Mouse (Mus musculus): ENCODE measurements around the gene Hs3st1. TPM values are rescaled to one million over a fixed set of nuclear protein-coding genes. Genes with fewer than 3 reads are reported as not detected.
"Not testable (repeated sequence)": the region's sequence is repeated elsewhere in the genome, so short reads cannot be mapped to it uniquely, and the experiment has no call there.

Hs3st1 gene
- 14.1 and 17.2 TPM in 2 replicates for polyA plus RNA-seq (2012; rRNA removed)

GRCm38 (mm10) chr5:39755375-39755774, at the start of gene Hs3st1:
Gene Hs3st1, minus strand, starts transcription at chr5:39755475.
- WGBS: 96% methylated on average over 15 of the region's 15 CpGs
- H3K36me3 ChIP-seq (ENCODE audit: control insufficient read depth, insufficient read depth, low read length): not testable (repeated sequence)

DNA sequence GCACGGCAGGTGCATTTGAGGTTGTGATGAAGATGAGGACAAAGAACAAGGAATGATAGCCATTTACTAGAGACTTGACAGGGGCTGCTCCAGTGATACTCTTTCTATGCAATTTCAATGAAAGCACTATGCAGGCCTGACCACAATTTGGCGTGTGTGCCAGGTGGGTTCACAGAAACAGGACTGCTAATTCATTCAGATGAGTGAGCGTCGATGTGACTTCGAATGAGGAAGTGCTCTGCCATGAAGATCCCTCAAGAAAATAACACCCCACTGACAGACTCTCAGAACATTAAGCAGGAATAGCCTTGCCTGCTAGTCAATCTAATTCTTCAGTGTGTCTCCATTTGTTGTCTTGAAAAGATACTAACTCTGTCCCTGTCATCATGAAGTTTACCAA, 49.4 kb upstream of the Hs3st1 start:
- TF ChIP-seq POLR2A (IDR thresholded peaks at IDR 0.05; ENCODE audit: low read depth, low read length) (no peak), CTCF (IDR thresholded peaks at IDR 0.05; ENCODE audit: extremely low read depth, insufficient read length, insufficient replicate concordance, low read depth, low read length) (no peak)
- Histone ChIP-seq H3K27ac (ENCODE audit: insufficient read depth, low read depth, low read length) (no peak overlapping the region), H3K4me3 (ENCODE audit: low read depth, low read length) (no peak overlapping the region), H3K27me3 (ENCODE audit: control insufficient read depth, insufficient read depth, low read length) (no peaks in the 10 kb centered on the region), H3K36me3 (ENCODE audit: control insufficient read depth, insufficient read depth, low read length) (no peaks in the 10 kb centered on the region), H3K4me1 (ENCODE audit: control insufficient read depth, insufficient read depth, insufficient read length, low read length) (no peaks in the 10 kb centered on the region)
- WGBS: 81% methylated on average over 5 of the region's 5 CpGs

More at GRCm38 (mm10) chr5:39755375-39755774, at the start of gene Hs3st1:
- H3K4me3 ChIP-seq (ENCODE audit: low read depth, low read length); H3K27me3 ChIP-seq (ENCODE audit: control insufficient read depth, insufficient read depth, low read length); H3K4me1 ChIP-seq (ENCODE audit: control insufficient read depth, insufficient read depth, insufficient read length, low read length); H3K27ac ChIP-seq (ENCODE audit: insufficient read depth, low read depth, low read length): not testable (repeated sequence)

DNA sequence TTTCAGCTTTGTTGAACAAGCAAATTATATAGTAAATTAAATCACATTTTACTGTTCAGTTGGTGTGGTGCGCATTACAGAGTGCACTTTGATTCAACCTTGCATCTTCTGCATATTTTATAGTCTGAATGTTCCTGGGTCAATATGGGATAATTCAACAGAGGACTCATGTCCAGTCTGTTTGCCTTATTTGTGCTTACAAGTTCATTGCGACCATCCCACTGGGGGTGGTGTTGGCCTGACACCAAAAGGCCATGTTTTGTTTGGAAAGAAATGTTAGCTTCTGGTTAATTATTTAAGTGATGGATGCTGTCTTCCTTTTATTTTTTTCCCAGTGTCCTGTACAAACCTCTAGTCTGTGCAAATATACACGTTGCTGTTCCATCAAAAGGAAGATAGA, 48.7 kb upstream of the Hs3st1 start:
- H3K4me1 ChIP-seq (ENCODE audit: control insufficient read depth, insufficient read depth, insufficient read length, low read length): no peaks in the 10 kb centered on the region
- H3K4me3 ChIP-seq (ENCODE audit: low read depth, low read length): no peak overlapping the region
- H3K27me3 ChIP-seq (ENCODE audit: control insufficient read depth, insufficient read depth, low read length): no peaks in the 10 kb centered on the region
- WGBS: 63% methylated on average over 3 of the region's 3 CpGs
- no peaks in the 10 kb centered on the region for H3K36me3 ChIP-seq (ENCODE audit: control insufficient read depth, insufficient read depth, low read length)
- no peak overlapping the region for H3K27ac ChIP-seq (ENCODE audit: insufficient read depth, low read depth, low read length)
- TF ChIP-seq POLR2A (IDR thresholded peaks at IDR 0.05; ENCODE audit: low read depth, low read length) (no peak), CTCF (IDR thresholded peaks at IDR 0.05; ENCODE audit: extremely low read depth, insufficient read length, insufficient replicate concordance, low read depth, low read length) (no peak)

DNA sequence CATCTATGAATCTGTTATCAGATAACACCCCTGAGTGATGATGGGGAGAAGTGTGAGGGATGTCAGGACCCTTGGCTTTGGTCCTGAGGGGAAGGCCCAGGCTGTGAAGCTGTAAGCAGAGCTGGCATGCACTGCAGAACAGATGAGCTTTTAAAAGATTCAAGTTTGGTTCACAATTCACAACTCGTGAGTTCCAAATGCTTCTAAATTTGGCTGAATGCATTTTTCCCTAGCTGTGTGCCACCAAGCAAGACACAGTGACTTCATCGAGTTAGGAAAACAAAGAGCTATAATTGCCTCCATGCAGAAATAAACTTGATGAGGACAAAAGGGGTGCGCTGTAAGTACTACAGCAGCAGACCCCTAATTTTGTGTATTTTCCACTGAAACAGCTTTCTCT, 48.2 kb upstream of the Hs3st1 start:
- Histone ChIP-seq H3K4me1 (ENCODE audit: control insufficient read depth, insufficient read depth, insufficient read length, low read length) (no peaks in the 10 kb centered on the region), H3K27me3 (ENCODE audit: control insufficient read depth, insufficient read depth, low read length) (no peaks in the 10 kb centered on the region), H3K27ac (ENCODE audit: insufficient read depth, low read depth, low read length) (no peak overlapping the region), H3K36me3 (ENCODE audit: control insufficient read depth, insufficient read depth, low read length) (no peaks in the 10 kb centered on the region), H3K4me3 (ENCODE audit: low read depth, low read length) (no peak overlapping the region)
- no peak for TF ChIP-seq CTCF (IDR thresholded peaks at IDR 0.05; ENCODE audit: extremely low read depth, insufficient read length, insufficient replicate concordance, low read depth, low read length)
- WGBS: 81% methylated on average over 3 of the region's 3 CpGs

DNA sequence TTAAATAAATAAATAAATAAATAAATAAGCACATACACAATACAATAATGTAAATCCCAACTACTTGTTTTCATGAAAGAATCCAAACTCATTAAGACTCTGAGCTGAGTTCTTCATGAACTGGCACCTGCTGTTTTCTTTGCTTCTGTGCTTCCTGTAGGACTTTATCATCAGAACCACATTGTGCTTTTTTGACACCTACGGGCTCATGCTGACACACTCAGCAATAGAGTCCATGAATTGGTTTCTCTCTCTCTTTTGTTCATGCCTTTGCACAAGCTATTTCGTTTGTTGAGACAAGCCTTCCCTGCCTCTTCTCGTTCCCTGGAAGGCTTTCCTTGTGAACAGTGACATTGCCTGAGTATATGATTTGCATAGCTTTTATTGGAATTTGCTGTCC, 46.8 kb upstream of the Hs3st1 start:
- H3K4me3 ChIP-seq (ENCODE audit: low read depth, low read length): no peak overlapping the region
- H3K27ac ChIP-seq (ENCODE audit: insufficient read depth, low read depth, low read length): no peak overlapping the region
- H3K27me3 ChIP-seq (ENCODE audit: control insufficient read depth, insufficient read depth, low read length): no peaks in the 10 kb centered on the region
- WGBS: 79% methylated on average over 3 of the region's 3 CpGs
- H3K36me3 ChIP-seq (ENCODE audit: control insufficient read depth, insufficient read depth, low read length): no peaks in the 10 kb centered on the region
- TF ChIP-seq POLR2A (IDR thresholded peaks at IDR 0.05; ENCODE audit: low read depth, low read length) (no peak), CTCF (IDR thresholded peaks at IDR 0.05; ENCODE audit: extremely low read depth, insufficient read length, insufficient replicate concordance, low read depth, low read length) (no peak)
- no peaks in the 10 kb centered on the region for H3K4me1 ChIP-seq (ENCODE audit: control insufficient read depth, insufficient read depth, insufficient read length, low read length)

- 80% methylated on average over 7 of the region's 7 CpGs for WGBS
- H3K27ac ChIP-seq (ENCODE audit: insufficient read depth, low read depth, low read length): no peak overlapping the region
- no peaks in the 10 kb centered on the region for H3K36me3 ChIP-seq (ENCODE audit: control insufficient read depth, insufficient read depth, low read length)
- H3K4me1 ChIP-seq (ENCODE audit: control insufficient read depth, insufficient read depth, insufficient read length, low read length): no peaks in the 10 kb centered on the region
- H3K4me3 ChIP-seq (ENCODE audit: low read depth, low read length): no peak overlapping the region
- TF ChIP-seq CTCF (IDR thresholded peaks at IDR 0.05; ENCODE audit: extremely low read depth, insufficient read length, insufficient replicate concordance, low read depth, low read length): no peak
- no peak for TF ChIP-seq POLR2A (IDR thresholded peaks at IDR 0.05; ENCODE audit: low read depth, low read length)
- H3K27me3 ChIP-seq (ENCODE audit: control insufficient read depth, insufficient read depth, low read length): no peaks in the 10 kb centered on the region
These were observed 21.9 kb upstream of the Hs3st1 start for GRCm38 (mm10) chr5:39777094-39777710.

GRCm38 (mm10) chr5:39771680-39772348, 16.5 kb upstream of the Hs3st1 start:
- H3K27me3 ChIP-seq (ENCODE audit: control insufficient read depth, insufficient read depth, low read length): no peaks in the 10 kb centered on the region
- H3K27ac ChIP-seq (ENCODE audit: insufficient read depth, low read depth, low read length): no peak overlapping the region
- no peak for TF ChIP-seq POLR2A (IDR thresholded peaks at IDR 0.05; ENCODE audit: low read depth, low read length)
- TF ChIP-seq CTCF (IDR thresholded peaks at IDR 0.05; ENCODE audit: extremely low read depth, insufficient read length, insufficient replicate concordance, low read depth, low read length): no peak
- 75% methylated on average over 5 of the region's 5 CpGs for WGBS
- no peaks in the 10 kb centered on the region for H3K4me1 ChIP-seq (ENCODE audit: control insufficient read depth, insufficient read depth, insufficient read length, low read length)
- no peak overlapping the region for H3K4me3 ChIP-seq (ENCODE audit: low read depth, low read length)
- H3K36me3 ChIP-seq (ENCODE audit: control insufficient read depth, insufficient read depth, low read length): no peaks in the 10 kb centered on the region
